Mouse (Mus musculus) spleen, adult 2 months (tissue): ENCODE results near the gene Mocs1. TPM values are rescaled to one million over a fixed set of nuclear protein-coding genes. Genes with fewer than 3 reads are reported as not detected.

Experiments
- DNase-seq, 2 experiments: peaks; one replicate each; pipeline versions ENCODE4 v3.0.0 to v3.0.0-alpha.2; 2012 to 2021; ENCODE audit warnings: low spot score in 2 of 2, low read depth in 1 of 2
- H3K27ac ChIP-seq: fragments of 200-500 bp; 2 replicates; pipeline ENCODE4 v1.5.1; 2012; ENCODE audit warnings: low read length, inconsistent platforms; ENCODE audit not compliant: insufficient read depth
- H3K27me3 ChIP-seq: fragments of 200-500 bp; 2 replicates; pipeline ENCODE4 v1.6.1; 2012; ENCODE audit warnings: mild to moderate bottlenecking, moderate library complexity, low read length, inconsistent platforms; ENCODE audit not compliant: control insufficient read depth, insufficient read depth
- H3K36me3 ChIP-seq: fragments of 200-500 bp; 2 replicates; pipeline ENCODE4 v1.6.1; 2012; ENCODE audit warnings: mild to moderate bottlenecking, low read length, inconsistent platforms; ENCODE audit not compliant: control insufficient read depth, insufficient read depth
- H3K4me1 ChIP-seq: fragments of 200-500 bp; 2 replicates; pipeline ENCODE4 v1.6.1; 2011; ENCODE audit warnings: inconsistent platforms; ENCODE audit not compliant: control insufficient read depth, insufficient read depth, insufficient read length
- H3K4me3 ChIP-seq: fragments of 200-500 bp; 2 replicates; pipeline ENCODE4 v1.5.1; 2011; ENCODE audit warnings: mild to moderate bottlenecking, inconsistent platforms; ENCODE audit not compliant: insufficient read depth, insufficient read length; ENCODE audit errors: extremely low read depth
- CTCF ChIP-seq: fragments of 200-500 bp; IDR thresholded peaks from 2 replicates; pipeline ENCODE4 v1.5.1; 2011; ENCODE audit warnings: mild to moderate bottlenecking, inconsistent platforms; ENCODE audit not compliant: insufficient read depth, insufficient read length, insufficient replicate concordance; ENCODE audit errors: extremely low read depth
- POLR2A ChIP-seq: fragments of 200-500 bp; IDR thresholded peaks from 2 replicates; pipeline ENCODE4 v1.6.1; 2011; ENCODE audit warnings: low read depth, low read length, inconsistent platforms
- WGBS: fragments of 180-500 bp; shearing (Covaris S2); methylation state at CpG from one replicate; pipeline ENCODE4 v1.1.7; 2018; 5-methylcytosine and 5-hydroxymethylcytosine counted together
- polyA plus RNA-seq: library from polyadenylated mRNA; depleted of rRNA; stranded (reverse); fragments of >200 nt; gene quantifications from 2 replicates; pipeline ENCODE4 v1.2.3, GENCODE M21; 2012; rRNA removed

The Mocs1 gene
- polyA plus RNA-seq, 1 experiment = 21.9 TPM

DNA sequence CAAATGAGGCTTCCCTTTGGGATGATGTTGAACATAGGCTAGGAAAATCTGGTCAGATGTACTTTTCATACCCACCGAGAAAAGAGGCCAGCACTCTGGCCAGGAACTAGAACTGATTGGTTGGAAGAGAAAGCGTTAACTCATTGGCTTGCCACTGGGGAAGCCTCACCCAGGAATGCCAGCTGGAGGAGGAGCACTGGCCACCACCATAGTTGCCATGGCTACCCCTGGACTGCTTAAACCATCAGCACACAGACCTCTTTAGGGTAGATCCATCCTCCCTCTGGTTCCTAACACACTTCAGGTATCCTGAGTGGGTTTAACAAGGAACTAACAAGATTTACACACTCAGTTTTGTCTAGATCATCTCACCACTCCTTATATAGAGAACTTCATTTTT, 71.5 kb downstream of the Mocs1 start:
- no peak overlapping the region for H3K27ac ChIP-seq
- no peak overlapping the region for H3K4me3 ChIP-seq
- H3K27me3 ChIP-seq = no peaks in the 10 kb centered on the region
- 88% methylated on average over 2 of the region's 2 CpGs for WGBS
- no peaks in the 10 kb centered on the region for H3K4me1 ChIP-seq
- H3K36me3 ChIP-seq = no peaks in the 10 kb centered on the region
- no peak for DNase-seq
- TF ChIP-seq CTCF (no peak), POLR2A (no peak)

DNA sequence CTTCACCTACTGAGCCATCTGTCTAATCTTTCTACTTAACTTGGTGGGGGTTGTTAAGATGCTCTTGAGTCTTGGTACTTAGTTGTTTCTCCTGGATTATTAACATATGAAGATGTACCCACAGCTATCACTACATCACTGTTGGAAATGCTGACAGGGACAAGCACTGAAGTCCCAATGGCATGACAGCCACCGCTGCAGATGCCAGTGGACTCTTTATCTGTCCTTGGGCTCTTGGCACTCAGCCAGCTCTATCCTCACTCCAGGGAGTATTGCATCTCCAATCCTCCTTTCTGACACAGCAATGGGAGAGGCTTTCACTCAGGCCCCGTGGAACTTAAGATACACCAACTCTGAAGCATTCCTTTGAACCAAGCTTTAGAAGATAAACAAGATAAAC, 72.1 kb downstream of the Mocs1 start:
- no peaks in the 10 kb centered on the region for H3K36me3 ChIP-seq
- no peaks in the 10 kb centered on the region for H3K4me1 ChIP-seq
- no peaks in the 10 kb centered on the region for H3K27me3 ChIP-seq
- H3K27ac ChIP-seq = no peak overlapping the region
- DNase-seq = no peak
- TF ChIP-seq CTCF (no peak), POLR2A (no peak)
- H3K4me3 ChIP-seq = no peak overlapping the region
- WGBS = 69% methylated on average over 2 of the region's 2 CpGs

- Histone ChIP-seq H3K27ac (no peak overlapping the region), H3K4me1 (no peaks in the 10 kb centered on the region), H3K36me3 (no peaks in the 10 kb centered on the region), H3K4me3 (no peak overlapping the region), H3K27me3 (no peaks in the 10 kb centered on the region)
- TF ChIP-seq CTCF (no peak), POLR2A (no peak)
- no peak for DNase-seq
- WGBS = 50% methylated on average over 6 of the region's 6 CpGs
Measured at GRCm38 (mm10) chr17:49503246-49503900, 75.2 kb downstream of the Mocs1 start.

Other genes with a start within 250 kb of the Mocs1 start
- 2.7 and 3.1 TPM in 2 replicates for gene Daam2, start 136.0 kb downstream of the Mocs1 start, polyA plus RNA-seq
- gene Kif6, start 186.8 kb downstream of the Mocs1 start, polyA plus RNA-seq = 0.04 TPM in 1 of 2 replicates, not detected in the other